Mouse (Mus musculus) ES-E14 (cell line): ENCODE measurements around the gene Cgn. TPM values are rescaled to one million over a fixed set of nuclear protein-coding genes. Genes with fewer than 3 reads are reported as not detected.

ENCODE experiments used
- total RNA-seq: library from RNA; depleted of rRNA; stranded (reverse); fragments of 300-350 nt; gene quantifications from 2 replicates; pipeline ENCODE4 v1.2.3, GENCODE M21; 2012; rRNA removed

The Cgn gene
- total RNA-seq, 1 experiment, result 28.8 TPM

Other genes with a start within 250 kb of the Cgn start
- 29.1 and 33.1 TPM in 2 replicates for gene Snx27, start 203.8 kb downstream of the Cgn start, total RNA-seq
- not detected in 2 replicates for gene Gm10972, start 143.4 kb downstream of the Cgn start, total RNA-seq
- gene Tuft1, start 127.6 kb downstream of the Cgn start, total RNA-seq, result 6.7 and 7.5 TPM in 2 replicates
- not detected in 2 replicates for gene Selenbp2, start 92.9 kb downstream of the Cgn start, total RNA-seq
- 26.6 and 27.1 TPM in 2 replicates for gene Pogz, start 51.1 kb upstream of the Cgn start, total RNA-seq
- 395 and 498 TPM in 2 replicates for gene Psmb4, start 100.5 kb upstream of the Cgn start, total RNA-seq
- 1.5 and 2.7 TPM in 2 replicates for gene Selenbp1, start 146.6 kb upstream of the Cgn start, total RNA-seq
- 6.1 and 9.0 TPM in 2 replicates for gene Rfx5, start 167.6 kb upstream of the Cgn start, total RNA-seq
- 29.7 and 34.4 TPM in 2 replicates for gene Pi4kb, start 188.2 kb upstream of the Cgn start, total RNA-seq
- 19.8 and 20.6 TPM in 2 replicates for gene Zfp687, start 229.0 kb upstream of the Cgn start, total RNA-seq